Mouse (Mus musculus): ENCODE results near the gene Smurf1.

Smurf1 gene

GRCm38 (mm10) chr5:144958271-144958670 lies 7.4 kb downstream of the Smurf1 start:
- no peak for DNase-seq (ENCODE audit: low spot score in 2 of 2)

GRCm38 (mm10) chr5:144954432-144954831 lies 11.2 kb downstream of the Smurf1 start:
- no peak for DNase-seq (ENCODE audit: low spot score in 2 of 2)

- DNase-seq (ENCODE audit: low spot score in 2 of 2) = no peak
These were observed 13.1 kb downstream of the Smurf1 start for GRCm38 (mm10) chr5:144952592-144952991.

- DNase-seq (ENCODE audit: low spot score in 2 of 2) = no peak
These were observed 15.1 kb downstream of the Smurf1 start for GRCm38 (mm10) chr5:144950428-144951051.

- no peak for DNase-seq (ENCODE audit: low spot score in 2 of 2)
These were observed 15.8 kb downstream of the Smurf1 start for GRCm38 (mm10) chr5:144949856-144950255.

GRCm38 (mm10) chr5:144948422-144948821 lies 17.2 kb downstream of the Smurf1 start:
- no peak for DNase-seq (ENCODE audit: low spot score in 2 of 2)

- DNase-seq (ENCODE audit: low spot score in 2 of 2) = no peak
These were observed 17.6 kb downstream of the Smurf1 start for GRCm38 (mm10) chr5:144948002-144948401.

GRCm38 (mm10) chr5:144946032-144946431 lies 19.6 kb downstream of the Smurf1 start:
- no peak for DNase-seq (ENCODE audit: low spot score in 2 of 2)

GRCm38 (mm10) chr5:144944932-144945331 lies 20.7 kb downstream of the Smurf1 start:
- DNase-seq (ENCODE audit: low spot score in 2 of 2) = no peak

- DNase-seq (ENCODE audit: low spot score in 2 of 2) = no peak
These were observed 21.3 kb downstream of the Smurf1 start for GRCm38 (mm10) chr5:144944370-144944769.

- no peak for DNase-seq (ENCODE audit: low spot score in 2 of 2)
These were observed 22.3 kb downstream of the Smurf1 start for GRCm38 (mm10) chr5:144943346-144943745.

- DNase-seq (ENCODE audit: low spot score in 2 of 2) = no peak
These were observed 23.2 kb downstream of the Smurf1 start for GRCm38 (mm10) chr5:144942431-144942830.

- no peak for DNase-seq (ENCODE audit: low spot score in 2 of 2)
These were observed 24.7 kb downstream of the Smurf1 start for GRCm38 (mm10) chr5:144940904-144941303.

- no peak for DNase-seq (ENCODE audit: low spot score in 2 of 2)
These were observed 28.3 kb downstream of the Smurf1 start for GRCm38 (mm10) chr5:144937304-144937703.

GRCm38 (mm10) chr5:144933486-144933885 lies 32.2 kb downstream of the Smurf1 start:
- DNase-seq (ENCODE audit: low spot score in 2 of 2) = no peak

GRCm38 (mm10) chr5:144931841-144932240 lies 33.8 kb downstream of the Smurf1 start:
- DNase-seq (ENCODE audit: low spot score in 2 of 2) = no peak

GRCm38 (mm10) chr5:144928856-144929713 lies 36.6 kb downstream of the Smurf1 start:
- no peak for DNase-seq (ENCODE audit: low spot score in 2 of 2)

GRCm38 (mm10) chr5:144926275-144926674 lies 39.4 kb downstream of the Smurf1 start:
- DNase-seq (ENCODE audit: low spot score in 2 of 2) = no peak

GRCm38 (mm10) chr5:144923351-144923750 lies 42.3 kb downstream of the Smurf1 start:
- DNase-seq (ENCODE audit: low spot score in 2 of 2) = no peak

GRCm38 (mm10) chr5:144919790-144920189 lies 45.9 kb downstream of the Smurf1 start:
- DNase-seq (ENCODE audit: low spot score in 2 of 2) = peak in 1 of 2 experiments; percentile 27

- no peak for DNase-seq (ENCODE audit: low spot score in 2 of 2)
These were observed 46.5 kb downstream of the Smurf1 start for GRCm38 (mm10) chr5:144919194-144919593.

- DNase-seq (ENCODE audit: low spot score in 2 of 2) = no peak
These were observed 47.4 kb downstream of the Smurf1 start for GRCm38 (mm10) chr5:144918204-144918603.

GRCm38 (mm10) chr5:144917172-144917571 lies 48.5 kb downstream of the Smurf1 start:
- DNase-seq (ENCODE audit: low spot score in 2 of 2) = no peak
